Mouse (Mus musculus): ENCODE data around the gene Ifi213. TPM values are rescaled to one million over a fixed set of nuclear protein-coding genes. Genes with fewer than 3 reads are reported as not detected.

The Ifi213 gene
- total and polyA plus RNA-seq, 3 experiments = 40.1 to 70.8 (median 46.5) TPM

DNA sequence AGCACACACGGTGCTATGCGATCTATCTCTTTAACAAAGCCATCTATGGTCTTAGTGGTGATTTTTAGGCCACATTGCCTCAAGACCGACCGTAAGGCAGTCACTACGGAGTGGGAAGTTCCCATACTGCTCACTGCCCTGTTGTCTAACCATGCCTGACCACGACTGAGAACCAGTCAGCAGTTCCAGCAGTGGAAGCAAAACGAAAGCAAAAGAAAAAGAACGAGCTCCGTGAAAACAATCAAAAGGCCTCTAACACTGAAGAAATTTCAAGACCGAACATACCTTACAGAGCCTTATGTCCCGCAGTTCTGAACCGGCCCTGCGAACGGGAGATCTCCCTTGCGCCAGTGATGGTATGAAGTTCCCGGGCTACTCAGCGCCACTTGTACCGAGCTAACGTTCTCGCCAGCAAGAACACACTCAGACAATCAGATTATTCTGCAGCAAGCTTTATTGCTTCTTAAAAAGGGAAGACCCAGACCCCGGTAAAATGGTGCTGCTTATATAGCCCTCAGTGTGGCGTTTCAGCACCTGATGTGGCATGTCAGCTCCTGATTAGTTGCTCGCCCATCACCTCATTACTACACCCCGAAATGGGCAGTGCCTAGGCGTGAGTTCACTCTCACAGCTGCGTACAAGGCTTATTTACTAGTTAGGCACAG lies 19.0 kb downstream of the Ifi213 start:
- H3K4me1 ChIP-seq (ENCODE audit: control insufficient read depth in 1 of 2, insufficient read depth in 2 of 2) = no peaks in the 10 kb centered on the region
- no peak for TF ChIP-seq ZC3H11A (IDR thresholded peaks at IDR 0.05; ENCODE audit: low read depth, low read length)
- peak; percentile 46 for TF ChIP-seq BHLHE40 (IDR thresholded peaks at IDR 0.05; ENCODE audit: low read depth, low read length)
- TF ChIP-seq JUN (IDR thresholded peaks at IDR 0.05; ENCODE audit: insufficient read depth, low read depth, low read length) = no peak
- TF ChIP-seq RAD21 (IDR thresholded peaks at IDR 0.05; ENCODE audit: low read depth, low read length) = no peak
- TF ChIP-seq CHD2 (IDR thresholded peaks at IDR 0.05; ENCODE audit: low read length) = no peak
- TF ChIP-seq USF1 (IDR thresholded peaks at IDR 0.05; ENCODE audit: low read depth, low read length) = no peak
- TF ChIP-seq MEF2A (IDR thresholded peaks at IDR 0.05; ENCODE audit: borderline replicate concordance, low read depth, low read length) = no peak
- 0 out of 2 replicates have a peak, but pooled peaks have one; percentile 17 for TF ChIP-seq E2F4 (IDR thresholded peaks at IDR 0.05; ENCODE audit: insufficient replicate concordance, low read depth, low read length)
- TF ChIP-seq IRF4 (IDR thresholded peaks at IDR 0.05; ENCODE audit: low read depth, low read length) = 0 out of 2 replicates have a peak, but pooled peaks have one; percentile 17
- TF ChIP-seq SIN3A (IDR thresholded peaks at IDR 0.05; ENCODE audit: low read length) = peak; percentile 60; the same call in 1 of the 2 replicates
- 0 out of 2 replicates have a peak, but pooled peaks have one; percentile 60 for TF ChIP-seq ZMIZ1 (IDR thresholded peaks at IDR 0.05; ENCODE audit: low read depth, low read length)
- no peak; the same call in 1 of the 2 replicates for TF ChIP-seq CHD1 (IDR thresholded peaks at IDR 0.05; ENCODE audit: low read depth, low read length)
- no peak; the same call in 1 of the 2 replicates for TF ChIP-seq HCFC1 (IDR thresholded peaks at IDR 0.05; ENCODE audit: low read depth, low read length)
- TF ChIP-seq ETS1 (conservative IDR thresholded peaks at IDR 0.05; ENCODE audit: low read depth, low read length) = peak; percentile 78
- no peak for TF ChIP-seq CTCF (conservative IDR thresholded peaks at IDR 0.05 in 1 of 2, IDR thresholded peaks at IDR 0.05 in 1 of 2; ENCODE audit: low read depth in 2 of 2, low read length in 2 of 2)
- TF ChIP-seq POLR2A (IDR thresholded peaks at IDR 0.05; ENCODE audit: low read depth, low read length) = peak; percentile 71
- TF ChIP-seq MYC (IDR thresholded peaks at IDR 0.05; ENCODE audit: low read depth, low read length) = peak; percentile 53; the same call in 1 of the 2 replicates
- no peak for TF ChIP-seq PAX5 (IDR thresholded peaks at IDR 0.05; ENCODE audit: low read length)
- TF ChIP-seq UBTF (IDR thresholded peaks at IDR 0.05; ENCODE audit: low read depth, low read length) = no peak
- 0 out of 2 replicates have a peak, but pooled peaks have one; percentile 22 for TF ChIP-seq ELF1 (IDR thresholded peaks at IDR 0.05; ENCODE audit: low read depth, low read length)
- TF ChIP-seq MAZ (IDR thresholded peaks at IDR 0.05; ENCODE audit: low read depth, low read length) = no peak
- TF ChIP-seq MXI1 (IDR thresholded peaks at IDR 0.05; ENCODE audit: low read depth, low read length) = peak; percentile 58; the same call in 1 of the 2 replicates
- no peak for TF ChIP-seq MAX (IDR thresholded peaks at IDR 0.05; ENCODE audit: low read length)
- no peak for TF ChIP-seq JUND (conservative IDR thresholded peaks at IDR 0.05; ENCODE audit: low read depth, low read length)
- TF ChIP-seq SMC3 (IDR thresholded peaks at IDR 0.05; ENCODE audit: low read depth, low read length) = no peak
- TF ChIP-seq NRF1 (IDR thresholded peaks at IDR 0.05; ENCODE audit: low read depth, low read length) = no peak
- TF ChIP-seq KAT2A (IDR thresholded peaks at IDR 0.05; ENCODE audit: insufficient replicate concordance, low read length) = 0 out of 2 replicates have a peak, but pooled peaks have one; percentile 12
- TF ChIP-seq TBP (conservative IDR thresholded peaks at IDR 0.05; ENCODE audit: low read depth, low read length) = peak; percentile 94
- no peak for TF ChIP-seq ZNF384 (IDR thresholded peaks at IDR 0.05; ENCODE audit: low read depth, low read length)
- no peak for TF ChIP-seq USF2 (conservative IDR thresholded peaks at IDR 0.05; ENCODE audit: low read depth, low read length)
- TF ChIP-seq MAFK (IDR thresholded peaks at IDR 0.05; ENCODE audit: insufficient replicate concordance, low read length) = no peak
- TF ChIP-seq EP300 (IDR thresholded peaks at IDR 0.05; ENCODE audit: low read length) = 0 out of 2 replicates have a peak, but pooled peaks have one; percentile 10
- no peak for TF ChIP-seq POLR2AphosphoS2 (IDR thresholded peaks at IDR 0.05; ENCODE audit: low read depth, low read length)
- TF ChIP-seq RCOR1 (conservative IDR thresholded peaks at IDR 0.05; ENCODE audit: low read depth, low read length) = no peak
- no peak for TF ChIP-seq ZKSCAN1 (IDR thresholded peaks at IDR 0.05; ENCODE audit: borderline replicate concordance, low read depth, low read length)
- TF ChIP-seq NELFE (IDR thresholded peaks at IDR 0.05; ENCODE audit: low read depth, low read length) = peak; percentile 62; the same call in 1 of the 2 replicates
- no peak for TF ChIP-seq GABPA (IDR thresholded peaks at IDR 0.05; ENCODE audit: insufficient replicate concordance, low read depth, low read length)
- TF ChIP-seq TCF12 (IDR thresholded peaks at IDR 0.05; ENCODE audit: low read depth, low read length) = no peak
- H3K27ac ChIP-seq (ENCODE audit: insufficient read depth, low read depth) = peak overlapping the region; percentile 74
- peak overlapping the region; percentile 68 for H3K9ac ChIP-seq (ENCODE audit: insufficient read depth, low read depth)
- peak; percentile 70 for DNase-seq (ENCODE audit: extremely low read depth)
- peaks cover 6% of the 10 kb centered on the region for H3K9me3 ChIP-seq (replicated peaks; ENCODE audit: low read length)
- peaks cover 11% of the 10 kb centered on the region for H3K79me2 ChIP-seq (replicated peaks; ENCODE audit: control insufficient read depth, extremely low read depth, insufficient read depth, poor library complexity, severe bottlenecking)
- in situ Hi-C loops (cut with MboI; ENCODE audit: low pct_ligation_motif_present, low pct_unique_long_range_greater_than_20kb, low sequenced_read_pairs) = no loop called here
- peaks cover 3 to 7% of the 10 kb centered on the region in 2 experiments for H3K36me3 ChIP-seq (replicated peaks in 1 of 2; ENCODE audit: control insufficient read depth in 1 of 2, insufficient read depth in 1 of 2, low read length in 1 of 2)
- H3K27me3 ChIP-seq (replicated peaks) = no peaks in the 10 kb centered on the region
- dilution Hi-C loops (cut with MboI; ENCODE audit: extremely low pct_ligation_motif_present, extremely low pct_unique_long_range_greater_than_20kb, low sequenced_read_pairs) = no loop called here
- H3K4me2 ChIP-seq (ENCODE audit: insufficient read depth, low read depth, poor library complexity, severe bottlenecking) = peak overlapping the region; percentile 52; the same call in 1 of the 2 replicates
- peak overlapping the region; percentile 64 to 75 (median 65) for H3K4me3 ChIP-seq (replicated peaks in 1 of 3; ENCODE audit: low read depth in 2 of 3, low read length in 2 of 3, poor library complexity in 1 of 3)

Data from CH12.LX (cell line).